10 mouse cellular contexts compared by ENCODE assay signal in genomic region chr9:30149481-30150468, GRCm38 (mm10).
DNase-seq lines count a peak whose midpoint lies in the region; ATAC-seq and TF ChIP-seq lines count a peak whose summit lies in the region.
"Had no signal": no experiment of that assay in that cellular context is flagged by ENCODE, and none has a peak within 500 bp of the region (broad histone marks: within the 10 kb centered on the region; RNA-seq: fewer than 3 reads in every experiment).

No protein-coding gene starts in this region.

- TF ChIP-seq CTCF in stomach, postnatal 0 days (IDR thresholded peaks at IDR 0.05; ENCODE audit: low read depth): no peak

- no peak for TF ChIP-seq EP300 in stomach, postnatal 0 days (optimal IDR thresholded peaks at IDR 0.05)

- H3K27ac ChIP-seq in stomach, postnatal 0 days (replicated peaks): no peak overlapping the region
- H3K27ac ChIP-seq: liver, embryonic 14.5 days had no signal

- peak; percentile 69 for ATAC-seq in frontal cortex, adult (ENCODE audit: low TSS enrichment)
- no peak for ATAC-seq in stomach, postnatal 0 days (ENCODE audit: low FRiP score, low TSS enrichment)

- no peak overlapping the region for H3K9ac ChIP-seq in stomach, postnatal 0 days (ENCODE audit: low read length)
- H3K9ac ChIP-seq: liver, embryonic 14.5 days had no signal

- intact Hi-C loops in left cerebral cortex, postnatal 36 days (cut with DNase I): loop anchor here (10.0 kb wide), 1 partner anchor 145 kb away; no protein-coding TSS in a partner anchor

- H3K9me3 ChIP-seq in stomach, postnatal 0 days (ENCODE audit: control insufficient read depth, low read length): no peaks in the 10 kb centered on the region

- no peak overlapping the region for H3K4me3 ChIP-seq in stomach, postnatal 0 days (ENCODE audit: low read depth, low read length)

- 42% methylated on average over 17 of the region's 17 CpGs for WGBS in stomach, postnatal 0 days

- no peak overlapping the region for H3K4me2 ChIP-seq in stomach, postnatal 0 days (replicated peaks; ENCODE audit: low read depth)

- H3K27me3 ChIP-seq in stomach, postnatal 0 days (ENCODE audit: control insufficient read depth, insufficient read depth, low read length): no peaks in the 10 kb centered on the region

- H3K4me1 ChIP-seq in stomach, postnatal 0 days (replicated peaks; ENCODE audit: control insufficient read depth, insufficient read depth): no peaks in the 10 kb centered on the region

- DNase-seq in frontal cortex, postnatal 25 days (ENCODE audit: low spot score in 2 of 2): no peak
- DNase-seq in urinary bladder, postnatal 14 days (ENCODE audit: low spot score): peak; percentile 7
- no peak for DNase-seq in urinary bladder, postnatal 4 days (ENCODE audit: low spot score in 2 of 2)
- DNase-seq in left cerebral cortex, postnatal 36 days (ENCODE audit: low spot score in 2 of 2): peak; percentile 36 to 53
- DNase-seq in spleen, postnatal 36 days (ENCODE audit: low spot score in 2 of 2): no peak
- no peak for DNase-seq in adrenal gland, postnatal 25 days
- no peak for DNase-seq in stomach, postnatal 0 days (ENCODE audit: low spot score)
- DNase-seq: heart, postnatal 36 days had no signal

- H3K36me3 ChIP-seq in stomach, postnatal 0 days (ENCODE audit: control insufficient read depth, insufficient read depth, low read length): no peaks in the 10 kb centered on the region

Comparison
In these comparisons a context has a peak if more than half of its experiments do, and no peak if none do; other contexts are left out.
1. DNase-seq: peak in urinary bladder, postnatal 14 days (single experiment) and left cerebral cortex, postnatal 36 days (2 of 2); none in frontal cortex, postnatal 25 days (0 of 2), urinary bladder, postnatal 4 days (0 of 2), spleen, postnatal 36 days (0 of 2), adrenal gland, postnatal 25 days (single experiment) and stomach, postnatal 0 days (single experiment).